Mouse (Mus musculus): Measurements from ENCODE around the gene Maco1. TPM values are rescaled to one million over a fixed set of nuclear protein-coding genes. Genes with fewer than 3 reads are reported as not detected.

Gene Maco1
- total RNA-seq, 2 experiments from 2014 or later, result 14.7 to 17.0 TPM

- no peak for DNase-seq (ENCODE audit: low spot score)
Observed at GRCm38 (mm10) chr4:134775234-134775944, 77.8 kb downstream of the Maco1 start.

GRCm38 (mm10) chr4:134774126-134774525 is 79.0 kb downstream of the Maco1 start:
- DNase-seq (ENCODE audit: low spot score), result no peak

- DNase-seq (ENCODE audit: low spot score), result no peak
Observed at GRCm38 (mm10) chr4:134772805-134773674, 80.1 kb downstream of the Maco1 start.

GRCm38 (mm10) chr4:134769891-134770290 is 83.3 kb downstream of the Maco1 start:
- no peak for DNase-seq (ENCODE audit: low spot score)

GRCm38 (mm10) chr4:134769081-134769811 is 83.9 kb downstream of the Maco1 start:
- DNase-seq (ENCODE audit: low spot score), result peak; percentile 68

GRCm38 (mm10) chr4:134768226-134768888 is 84.8 kb downstream of the Maco1 start:
- DNase-seq (ENCODE audit: low spot score), result no peak

- peak; percentile 79 for DNase-seq (ENCODE audit: low spot score)
Observed at GRCm38 (mm10) chr4:134767426-134768225, 85.5 kb downstream of the Maco1 start, which contains the start of gene Ldlrap1. Gene Ldlrap1, minus strand, starts transcription at chr4:134768024.

- peak; percentile 47 for DNase-seq (ENCODE audit: low spot score)
Observed at GRCm38 (mm10) chr4:134766904-134767425, 86.2 kb downstream of the Maco1 start.

- no peak for DNase-seq (ENCODE audit: low spot score)
Observed at GRCm38 (mm10) chr4:134766277-134766676, 86.9 kb downstream of the Maco1 start.

- DNase-seq (ENCODE audit: low spot score), result no peak
Observed at GRCm38 (mm10) chr4:134764333-134764732, 88.8 kb downstream of the Maco1 start.

GRCm38 (mm10) chr4:134762360-134762759 is 90.8 kb downstream of the Maco1 start:
- DNase-seq (ENCODE audit: low spot score), result no peak

GRCm38 (mm10) chr4:134760793-134761201 is 92.3 kb downstream of the Maco1 start:
- DNase-seq (ENCODE audit: low spot score), result peak; percentile 82

GRCm38 (mm10) chr4:134760281-134760680 is 92.9 kb downstream of the Maco1 start:
- no peak for DNase-seq (ENCODE audit: low spot score)

- DNase-seq (ENCODE audit: low spot score), result no peak
Observed at GRCm38 (mm10) chr4:134759564-134759963, 93.6 kb downstream of the Maco1 start.

GRCm38 (mm10) chr4:134758922-134759321 is 94.2 kb downstream of the Maco1 start:
- DNase-seq (ENCODE audit: low spot score), result no peak

- no peak for DNase-seq (ENCODE audit: low spot score)
Observed at GRCm38 (mm10) chr4:134758367-134758766, 94.8 kb downstream of the Maco1 start.

GRCm38 (mm10) chr4:134756953-134757352 is 96.2 kb downstream of the Maco1 start:
- DNase-seq (ENCODE audit: low spot score), result no peak

- no peak for DNase-seq (ENCODE audit: low spot score)
Observed at GRCm38 (mm10) chr4:134754941-134755340, 98.2 kb downstream of the Maco1 start.

- DNase-seq (ENCODE audit: low spot score), result no peak
Observed at GRCm38 (mm10) chr4:134754371-134754770, 98.8 kb downstream of the Maco1 start.

Measured in gastrocnemius, adult 18-20 months (tissue).